Mouse (Mus musculus): ENCODE data around the gene Olfr504.

- TF ChIP-seq POLR2A (IDR thresholded peaks at IDR 0.05; ENCODE audit: insufficient read depth, low read depth, low read length) (no peak), CTCF (IDR thresholded peaks at IDR 0.05) (no peak), EP300 (IDR thresholded peaks at IDR 0.05; ENCODE audit: insufficient read depth, low read depth, low read length) (no peak)
Observed at GRCm38 (mm10) chr7:108524965-108525364, 40.6 kb downstream of the Olfr504 start, which contains the start of gene Olfr502.

Measured in heart, adult 2 months (tissue).